Mouse (Mus musculus) cerebellum, adult (tissue): Measurements from ENCODE around the gene Plxnb3.
"Not testable (repeated sequence)": the region's sequence is repeated elsewhere in the genome, so short reads cannot be mapped to it uniquely, and the experiment has no call there.

ENCODE experiments used
- ATAC-seq: cut with Nextera tagmentation; 2 replicates; pipeline ENCODE4 v1.9.2; 2017; ENCODE audit warnings: mild to moderate bottlenecking, moderate library complexity, mixed read lengths; ENCODE audit not compliant: insufficient number of reproducible peaks, low FRiP score, low TSS enrichment

The Plxnb3 gene

GRCm38 (mm10) chrX:73756334-73757140 lies at the start of gene Plxnb3:
Gene Plxnb3 (plus strand): TSS chrX:73757090.
- no peak for ATAC-seq

- peak; percentile 42 for ATAC-seq
These were observed 41.3 kb upstream of the Plxnb3 start for GRCm38 (mm10) chrX:73715476-73716108.

- ATAC-seq: peak; percentile 74
These were observed 40.7 kb upstream of the Plxnb3 start, which contains the start of the genes Bcap31 and Abcd1 for GRCm38 (mm10) chrX:73716109-73716661. Gene Bcap31 (minus strand): TSS chrX:73716175. Gene Abcd1 (plus strand): TSS chrX:73716597.

GRCm38 (mm10) chrX:73716709-73717545 lies 40.0 kb upstream of the Plxnb3 start:
- peak; percentile 40; the same call in 1 of the 2 replicates for ATAC-seq

- no peak for ATAC-seq
These were observed 39.2 kb upstream of the Plxnb3 start for GRCm38 (mm10) chrX:73717667-73718066.

- ATAC-seq: no peak
These were observed 38.6 kb upstream of the Plxnb3 start for GRCm38 (mm10) chrX:73718271-73718670.

DNA sequence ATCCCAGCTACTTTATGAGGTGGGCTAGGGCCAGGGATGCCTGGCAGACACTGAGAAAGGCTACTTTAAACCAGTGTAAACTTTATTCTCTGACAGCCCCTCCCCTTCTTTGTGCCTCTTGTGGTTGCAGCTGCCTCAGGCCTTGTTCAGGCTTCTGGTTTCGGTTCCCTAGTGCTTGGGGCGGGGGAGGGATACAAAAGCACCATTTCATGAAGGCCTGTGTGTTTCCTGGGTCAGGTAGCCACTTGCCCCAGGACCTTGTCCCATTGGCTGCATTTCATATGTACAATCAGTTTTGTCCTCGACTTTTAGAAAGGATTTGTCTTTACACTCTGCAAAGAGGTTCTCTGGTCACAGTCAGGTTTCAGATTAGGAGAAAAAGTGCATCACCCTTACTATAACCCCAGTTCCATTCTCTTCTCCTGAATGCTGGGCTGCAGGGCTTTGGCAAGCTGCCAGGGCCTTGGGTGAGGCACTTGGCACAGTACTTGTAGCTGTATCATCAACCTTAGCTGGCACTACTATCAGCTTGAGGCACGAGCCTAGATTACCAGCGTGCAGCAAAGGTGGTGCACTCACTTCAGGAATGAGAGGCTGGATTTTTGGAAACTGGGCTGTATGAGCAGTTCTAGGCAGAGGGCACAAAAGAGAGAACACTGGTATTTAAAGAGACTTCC lies 38.1 kb upstream of the Plxnb3 start:
- no peak for ATAC-seq

DNA sequence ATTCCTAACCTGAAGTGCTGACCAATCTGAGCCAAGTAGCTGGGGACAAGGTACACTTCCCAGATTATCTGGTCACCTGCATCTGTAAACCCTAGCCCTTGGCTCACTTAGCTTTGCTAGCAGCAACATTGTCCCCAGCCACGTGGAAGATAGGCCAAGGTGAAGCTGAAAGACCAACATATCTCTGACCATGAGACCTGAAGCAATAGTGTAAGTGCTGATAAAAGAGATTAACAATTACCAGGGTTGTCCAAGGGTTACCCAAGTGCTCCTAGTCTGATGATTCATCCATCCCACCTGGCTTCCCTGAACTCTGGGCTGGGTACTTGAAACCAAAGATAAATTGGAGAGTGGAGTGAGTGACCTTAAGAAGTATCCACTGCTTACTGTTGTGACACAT lies 26.0 kb upstream of the Plxnb3 start:
- no peak for ATAC-seq

- no peak for ATAC-seq
These were observed 18.7 kb upstream of the Plxnb3 start for GRCm38 (mm10) chrX:73738155-73738554.

DNA sequence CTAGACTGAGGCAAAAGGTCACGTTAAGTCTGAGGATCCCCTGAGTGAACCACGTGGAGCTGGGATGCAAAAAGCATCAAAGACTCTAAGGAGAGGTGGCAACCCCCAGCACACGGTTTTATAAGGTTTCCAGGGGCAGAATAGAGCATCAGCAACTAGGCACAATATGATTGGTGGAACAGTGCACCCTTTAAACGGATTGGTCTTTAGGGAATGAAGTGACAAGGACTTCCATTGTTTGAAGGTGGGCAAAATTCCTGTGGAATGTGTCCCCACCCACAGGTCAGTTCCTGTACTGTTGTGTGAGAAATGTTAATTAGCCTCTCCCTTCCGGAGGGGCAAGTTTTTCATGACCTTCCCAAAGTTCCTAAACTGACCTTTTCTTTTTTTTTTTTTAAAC lies 17.7 kb upstream of the Plxnb3 start:
- ATAC-seq: no peak

- not testable (repeated sequence) for ATAC-seq
These were observed 17.0 kb upstream of the Plxnb3 start for GRCm38 (mm10) chrX:73739841-73740240.

GRCm38 (mm10) chrX:73744774-73745481 lies 12.0 kb upstream of the Plxnb3 start:
- no peak for ATAC-seq

DNA sequence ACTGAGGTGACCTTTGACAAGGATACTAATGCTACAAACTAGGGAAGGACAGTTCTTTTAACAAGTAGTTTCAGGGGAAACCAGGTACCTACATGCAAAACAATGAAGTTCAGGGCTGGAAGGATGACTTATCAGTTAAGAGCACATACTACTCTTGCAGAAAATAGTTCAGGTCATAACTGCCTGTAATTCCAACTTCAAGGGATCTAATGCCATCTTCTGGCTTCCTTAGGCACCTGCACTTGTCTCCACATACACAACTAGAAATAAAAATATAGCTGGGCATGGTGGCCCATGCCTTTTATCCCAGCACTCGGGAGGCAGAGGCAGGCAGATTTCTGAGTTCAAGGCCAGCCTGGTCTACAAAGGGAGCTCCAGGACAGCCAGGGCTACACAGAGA lies 7.9 kb upstream of the Plxnb3 start:
- ATAC-seq: no peak

- peak; percentile 52; the same call in 1 of the 2 replicates for ATAC-seq
These were observed 1.9 kb downstream of the Plxnb3 start for GRCm38 (mm10) chrX:73758611-73759290.

GRCm38 (mm10) chrX:73765311-73765710 lies 8.4 kb downstream of the Plxnb3 start:
- ATAC-seq: no peak

DNA sequence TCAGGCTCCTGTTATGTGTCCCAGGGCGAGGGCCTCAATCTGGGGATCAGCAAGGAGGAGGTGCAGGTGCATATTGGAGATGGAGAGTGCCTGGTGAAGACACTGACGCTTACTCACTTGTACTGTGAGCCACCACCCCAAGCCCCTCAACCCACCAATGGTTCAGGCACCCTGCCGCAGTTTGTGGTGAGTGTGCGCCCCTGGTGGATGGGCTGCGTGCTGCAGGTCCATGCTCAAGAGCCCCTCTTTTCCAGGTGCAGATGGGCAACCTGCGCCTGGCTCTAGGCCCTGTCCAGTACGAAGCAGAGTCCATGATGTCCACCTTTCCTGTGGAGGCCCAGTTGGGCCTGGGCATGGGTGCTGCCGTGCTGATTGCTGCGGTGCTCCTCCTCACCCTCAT lies 10.4 kb downstream of the Plxnb3 start:
- no peak for ATAC-seq

DNA sequence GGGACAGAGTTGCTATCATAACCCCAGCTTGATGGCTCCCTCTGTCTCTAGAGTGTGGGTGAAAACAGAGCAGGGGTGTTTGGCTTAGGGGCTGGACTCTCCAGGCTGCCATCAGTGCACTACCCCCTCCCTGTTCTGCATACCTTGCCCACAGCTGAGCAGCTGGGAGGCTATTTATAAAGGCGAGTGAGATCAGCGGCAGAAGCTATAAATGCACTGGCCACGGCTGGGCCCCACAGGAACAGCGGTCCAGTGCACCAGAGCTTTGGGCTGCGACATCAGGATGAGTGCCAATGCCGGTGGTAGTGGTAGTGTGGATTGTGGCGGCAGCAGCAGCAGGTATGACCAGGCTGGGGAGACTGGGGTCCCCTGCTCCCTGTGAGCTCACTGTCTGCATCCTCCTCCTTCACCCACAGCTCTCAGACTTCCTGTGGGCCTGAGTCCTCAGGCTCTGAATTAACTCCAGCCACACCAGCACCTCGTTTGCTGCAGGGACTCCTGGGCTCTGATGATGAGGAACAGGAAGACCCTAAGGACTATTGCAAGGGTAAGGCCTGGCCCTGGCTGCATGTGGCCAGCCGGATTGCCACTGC lies 17.4 kb downstream of the Plxnb3 start, which contains the start of gene Srpk3:
Gene Srpk3, plus strand, starts transcription at position 238 of the 593 bp plus-strand sequence.
- 0 out of 2 replicates have a peak, but pooled peaks have one; percentile 31 for ATAC-seq

- no peak for ATAC-seq
These were observed 18.1 kb downstream of the Plxnb3 start for GRCm38 (mm10) chrX:73774802-73775483.
